Mouse (Mus musculus) spleen, postnatal 14 days (tissue): Measurements from ENCODE around the gene Plxnc1.
A peak's percentile ranks its signal among the peaks of the same experiment; 100 is the strongest.

Source experiments
- DNase-seq, 2 experiments: peaks; one replicate each; pipeline ENCODE4 v3.0.0; 2021 to 2022; ENCODE audit warnings: low spot score in 2 of 2

Gene Plxnc1

DNA sequence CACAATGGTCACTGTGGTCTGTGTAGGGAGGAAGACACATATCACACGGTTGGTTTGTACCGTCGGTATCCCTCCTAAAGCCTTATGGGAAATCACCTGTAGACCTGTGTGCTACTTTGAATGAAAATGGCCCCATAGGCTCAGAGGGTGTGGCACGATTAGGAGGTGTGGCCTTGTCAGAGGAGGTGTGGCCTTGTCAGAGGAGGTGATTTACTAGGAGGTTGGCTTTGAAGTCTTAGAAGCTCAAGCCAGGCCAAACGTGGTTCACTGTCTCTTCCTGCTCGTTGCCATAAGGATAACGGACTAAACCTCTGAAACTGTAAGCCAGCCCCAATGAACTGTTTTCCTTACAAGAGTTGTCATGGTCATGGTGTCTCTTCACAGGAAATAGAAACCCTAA lies 73.5 kb downstream of the Plxnc1 start:
- DNase-seq, result no peak

DNA sequence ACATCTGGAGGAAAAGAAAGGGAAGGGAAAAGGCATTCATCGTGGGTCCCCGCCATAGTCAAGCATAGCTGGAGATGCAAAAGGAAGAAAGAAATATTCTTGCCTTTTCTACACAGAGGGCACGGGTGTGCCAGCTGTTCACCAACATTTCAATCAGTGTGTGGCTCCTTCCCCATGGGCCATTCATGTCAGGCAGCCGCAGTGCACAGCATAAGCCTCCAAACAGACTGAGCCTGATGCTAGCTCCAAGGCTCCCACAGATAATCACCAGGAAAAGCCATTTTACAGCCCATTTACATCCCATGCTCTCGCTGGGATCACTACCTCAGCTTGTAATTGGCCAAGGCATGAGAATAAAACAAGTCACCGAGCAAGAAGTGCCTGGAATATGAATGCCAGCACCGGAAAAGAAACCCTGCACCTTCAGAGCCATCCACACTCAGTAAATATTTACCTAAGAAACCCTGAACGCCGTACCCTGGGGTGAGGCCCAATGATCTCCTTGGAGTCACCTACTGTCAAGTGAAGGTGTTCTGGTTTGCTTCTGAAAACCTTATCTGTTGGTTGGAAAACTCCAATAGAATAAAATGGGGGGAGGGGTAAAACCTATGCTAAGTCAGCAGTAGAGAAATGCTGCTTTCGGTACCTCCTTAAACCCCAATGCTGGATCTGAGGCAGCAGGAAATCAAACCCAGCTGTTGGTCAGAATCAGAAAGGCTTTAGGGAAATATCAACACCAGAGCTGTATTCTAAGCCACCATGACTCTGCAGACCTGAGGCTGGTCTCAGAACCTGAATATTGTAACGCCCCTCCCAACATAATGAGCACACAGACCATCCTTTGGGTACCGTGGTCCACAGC lies 77.4 kb downstream of the Plxnc1 start:
- DNase-seq, result no peak

- DNase-seq, result no peak
Measured at GRCm38 (mm10) chr10:94865206-94865605, 79.4 kb downstream of the Plxnc1 start.

DNA sequence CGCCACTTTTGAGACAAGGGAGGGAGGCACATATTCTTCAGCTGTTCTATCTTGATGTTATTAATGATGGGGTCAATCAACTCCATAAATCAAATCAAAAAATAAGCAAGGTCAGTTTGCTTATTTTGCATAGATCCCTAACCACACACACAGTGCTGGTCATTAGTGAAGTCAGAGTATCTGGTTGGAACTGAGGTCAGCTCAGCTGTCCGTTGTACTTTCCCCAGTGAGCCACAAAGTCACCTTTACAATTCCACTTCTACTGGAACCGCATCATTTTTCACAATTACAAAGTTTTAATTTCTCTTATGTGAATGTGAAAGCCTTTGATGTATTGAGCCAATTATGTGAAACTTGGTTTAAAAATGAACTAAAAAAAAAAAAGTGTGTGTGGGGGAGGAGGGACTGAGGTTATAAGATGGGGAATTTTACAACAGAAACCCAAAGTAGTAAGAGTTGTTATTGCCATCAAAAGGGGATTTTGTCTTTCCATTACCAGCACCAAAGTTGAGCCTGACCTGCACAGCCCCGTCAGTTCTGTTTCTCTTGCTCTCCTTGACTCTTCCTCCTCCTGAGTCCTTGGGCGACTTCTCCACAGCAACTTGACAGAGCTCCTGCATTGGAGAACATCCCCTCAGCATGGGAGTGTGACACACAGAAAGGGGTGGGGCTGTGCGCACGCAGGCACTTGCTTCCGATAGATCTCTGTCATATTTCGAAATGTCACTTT lies 80.3 kb downstream of the Plxnc1 start:
- no peak for DNase-seq

DNA sequence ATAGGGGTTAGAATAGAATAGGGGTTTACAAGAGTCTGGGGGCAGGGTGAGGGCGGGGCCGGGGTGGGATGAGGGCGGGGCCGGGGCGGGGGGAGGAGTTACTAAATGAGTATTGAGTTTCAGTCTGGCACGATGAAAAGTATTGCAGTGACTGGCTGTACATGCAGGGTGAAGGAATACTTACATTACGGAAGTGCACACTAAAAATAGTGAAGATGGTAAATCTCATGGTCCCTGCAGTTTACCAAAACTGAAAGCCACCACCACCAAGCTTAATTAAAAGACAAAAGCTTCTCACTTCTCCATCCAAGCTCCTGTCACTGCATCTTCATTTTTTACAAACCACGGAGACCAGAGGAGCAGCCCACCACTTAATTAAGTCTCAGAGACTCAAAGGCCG lies 81.4 kb downstream of the Plxnc1 start:
- no peak for DNase-seq

- no peak for DNase-seq
Measured at GRCm38 (mm10) chr10:94860870-94861269, 83.8 kb downstream of the Plxnc1 start.

DNA sequence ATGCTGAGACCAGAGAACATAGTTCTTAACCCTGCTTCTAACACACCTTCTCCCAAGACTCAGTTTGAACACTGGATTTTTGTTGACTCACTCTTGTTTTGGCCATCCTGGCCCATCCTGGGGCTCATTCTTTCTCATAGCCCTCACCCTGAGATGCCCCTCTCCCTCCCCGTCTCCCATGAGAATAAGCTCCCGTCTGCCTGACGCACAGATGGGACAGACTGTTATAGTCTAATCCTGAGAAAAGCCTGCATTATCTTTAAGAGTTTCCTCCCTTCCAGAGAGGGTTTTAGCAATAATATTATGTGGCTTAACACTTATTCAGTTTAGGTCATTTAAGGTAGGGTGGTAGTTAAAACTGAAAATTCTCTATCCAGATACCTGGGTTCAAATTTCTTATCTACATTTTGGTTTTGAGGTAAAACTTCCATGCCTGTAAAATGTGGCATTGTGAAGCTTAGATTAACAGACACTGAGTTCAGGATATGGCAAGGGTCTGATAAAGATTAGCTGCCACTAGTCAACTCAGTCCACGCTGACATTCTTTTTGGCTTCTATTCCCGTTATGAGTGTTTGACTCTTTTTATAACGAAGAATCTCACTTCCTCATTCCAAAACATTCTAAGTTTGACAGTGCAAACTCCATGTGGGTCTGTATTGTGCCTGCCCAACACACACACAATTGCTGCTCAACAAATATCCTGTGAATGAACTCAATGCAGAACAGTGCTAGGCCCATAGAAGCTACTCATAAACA lies 86.2 kb downstream of the Plxnc1 start:
- no peak for DNase-seq

- DNase-seq, result no peak
Measured at GRCm38 (mm10) chr10:94850565-94850964, 94.1 kb downstream of the Plxnc1 start.

DNA sequence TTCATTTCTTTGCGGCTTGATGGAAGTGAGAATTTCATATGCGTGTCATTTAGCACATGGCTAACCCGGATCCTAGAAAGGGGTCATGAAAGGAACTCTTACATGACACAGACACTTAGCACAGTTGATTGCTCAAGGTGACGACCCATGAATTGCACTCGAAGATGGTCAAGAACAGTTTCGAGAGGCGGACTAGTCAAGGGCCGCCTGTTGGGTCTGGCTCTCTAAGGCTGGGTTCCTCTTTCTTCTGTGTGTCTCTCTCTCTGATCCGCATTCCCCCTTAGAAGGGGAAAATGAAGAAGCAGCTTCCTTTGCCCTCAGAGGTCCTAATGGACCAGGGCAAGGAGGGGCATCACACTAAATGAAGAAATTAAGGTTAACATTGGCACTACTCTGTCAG lies 94.7 kb downstream of the Plxnc1 start:
- no peak for DNase-seq

DNA sequence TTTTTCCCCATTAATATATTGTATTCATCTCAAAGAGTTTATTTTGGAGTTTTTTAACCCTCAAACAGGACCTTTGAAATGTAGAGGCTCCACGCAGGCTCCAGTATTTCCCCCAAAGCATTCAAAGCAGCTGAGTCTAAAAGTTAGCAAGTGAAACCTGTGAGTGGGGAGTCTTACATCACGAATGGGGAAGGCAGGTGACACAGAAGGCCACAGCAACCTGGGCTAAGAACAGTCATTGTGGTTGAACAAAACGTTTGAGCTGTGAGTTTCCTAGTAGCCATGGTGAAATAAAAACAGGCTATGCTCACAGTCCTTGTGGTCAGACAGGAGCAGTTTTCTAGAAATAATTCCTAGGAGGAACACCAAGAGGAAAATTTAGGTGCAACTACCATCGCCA lies 95.3 kb downstream of the Plxnc1 start:
- no peak for DNase-seq

DNA sequence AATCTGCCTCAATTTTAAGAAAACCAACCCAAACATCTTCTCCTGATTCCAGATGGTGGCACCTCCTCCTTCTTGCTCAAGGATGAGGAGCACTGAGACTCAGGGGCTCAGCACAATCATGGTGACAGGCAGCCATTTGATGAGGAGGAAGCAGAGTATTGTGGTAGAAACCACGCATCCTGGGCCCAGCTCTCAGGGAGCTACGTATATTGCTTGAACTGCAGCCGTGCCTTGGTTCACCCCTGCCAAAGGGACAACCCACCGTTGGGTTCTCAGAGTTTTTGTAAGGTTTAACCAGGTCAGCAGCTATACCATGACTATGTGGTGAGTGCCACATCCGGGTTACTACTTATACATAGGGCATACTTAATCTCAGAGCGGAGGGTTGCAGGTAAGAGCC lies 96.3 kb downstream of the Plxnc1 start:
- DNase-seq, result no peak

DNA sequence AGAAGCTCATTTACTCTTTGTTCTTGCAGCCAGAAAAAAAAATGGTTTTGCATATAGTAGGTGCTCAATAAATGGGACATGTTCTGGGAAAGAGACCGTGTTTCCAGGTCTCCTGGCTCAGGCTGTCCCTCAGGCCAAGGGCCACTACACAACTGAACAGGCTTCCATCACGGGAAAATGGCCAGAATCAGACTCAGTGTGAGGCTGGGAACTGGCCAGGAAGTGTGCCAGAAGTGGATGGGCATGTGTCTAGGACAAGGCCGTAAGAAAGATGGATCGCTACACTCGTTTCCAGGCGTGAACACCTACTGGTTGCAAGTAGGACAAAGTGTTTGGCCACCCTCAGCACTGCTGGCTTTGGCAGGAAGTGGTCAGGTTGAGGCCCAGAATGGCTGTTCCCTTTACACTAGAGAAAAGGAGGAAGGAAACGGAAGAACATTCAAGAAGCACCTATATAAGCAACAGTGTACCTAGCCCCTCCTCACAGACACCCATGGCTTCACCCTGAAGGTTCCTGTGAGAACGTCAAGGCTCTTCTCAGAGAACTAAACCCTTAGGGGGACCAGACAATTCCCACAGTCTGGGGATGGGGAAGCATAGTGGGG lies 98.0 kb downstream of the Plxnc1 start:
- no peak for DNase-seq

DNA sequence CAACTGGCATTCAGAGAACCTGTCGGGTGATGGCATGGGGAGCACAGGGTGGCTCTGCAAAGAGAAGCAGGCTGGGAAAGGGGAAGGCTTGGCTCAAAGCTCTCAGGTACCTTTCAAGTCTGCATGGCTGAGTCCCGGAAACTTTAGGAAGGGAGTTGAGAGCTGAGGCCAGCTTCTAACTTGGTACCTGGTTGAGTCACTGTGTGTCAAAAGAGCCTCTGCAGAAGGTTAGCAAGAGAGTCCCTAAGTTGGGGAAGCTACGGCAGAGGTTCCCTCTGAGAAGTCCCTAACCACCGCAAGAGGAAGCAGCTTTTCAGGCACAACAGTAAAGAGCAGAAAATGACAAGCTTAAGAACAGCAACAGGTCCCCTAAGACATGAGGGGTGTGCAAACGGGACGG lies 99.9 kb downstream of the Plxnc1 start:
- DNase-seq, result peak in 1 of 2 experiments; percentile 12

DNA sequence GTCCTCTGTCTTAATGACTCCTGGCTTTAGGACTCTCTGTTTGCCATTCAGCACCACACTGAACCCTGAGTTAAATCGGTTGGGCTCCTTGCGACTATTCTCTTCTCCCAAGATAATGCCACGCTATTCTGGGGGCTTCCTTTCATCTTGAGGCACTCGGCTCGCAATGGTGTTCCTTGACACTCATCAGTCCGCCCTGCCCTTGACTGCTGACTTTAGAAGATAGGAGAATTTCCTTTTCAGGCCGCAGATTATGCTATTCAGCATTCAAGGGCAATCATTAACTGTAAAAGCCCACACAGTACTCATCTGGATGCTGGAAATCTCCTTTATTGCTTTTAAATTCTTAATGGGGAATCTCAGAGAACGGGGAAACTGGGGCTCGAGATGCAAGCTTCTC lies 108.8 kb downstream of the Plxnc1 start:
- DNase-seq, result no peak

GRCm38 (mm10) chr10:94829407-94829806 lies 115.2 kb downstream of the Plxnc1 start:
- DNase-seq, result peak; percentile 65 to 74

DNA sequence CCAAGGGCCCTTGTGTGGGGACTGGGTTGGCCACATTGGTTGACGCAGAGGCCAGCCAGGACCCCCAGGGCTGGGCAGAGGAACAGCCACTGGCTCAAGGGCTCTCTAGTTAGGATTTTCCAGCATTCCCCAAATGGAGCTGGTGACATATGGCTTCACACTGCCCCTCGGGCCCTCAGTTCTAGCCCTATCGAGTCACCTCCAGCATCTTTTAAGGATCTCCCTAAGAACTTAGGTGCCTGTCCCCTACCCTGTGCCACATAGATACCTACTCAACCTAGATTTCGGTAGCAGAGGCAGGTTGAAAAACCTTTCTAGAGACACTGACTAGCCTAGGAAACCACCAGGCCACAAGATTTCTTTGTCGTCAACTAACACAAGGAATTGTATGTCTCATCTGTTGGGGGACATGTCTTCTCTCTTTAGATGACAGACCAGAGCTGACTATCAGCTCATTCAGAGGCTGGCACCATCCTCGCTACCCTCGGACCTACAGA lies 115.9 kb downstream of the Plxnc1 start:
- no peak for DNase-seq

DNA sequence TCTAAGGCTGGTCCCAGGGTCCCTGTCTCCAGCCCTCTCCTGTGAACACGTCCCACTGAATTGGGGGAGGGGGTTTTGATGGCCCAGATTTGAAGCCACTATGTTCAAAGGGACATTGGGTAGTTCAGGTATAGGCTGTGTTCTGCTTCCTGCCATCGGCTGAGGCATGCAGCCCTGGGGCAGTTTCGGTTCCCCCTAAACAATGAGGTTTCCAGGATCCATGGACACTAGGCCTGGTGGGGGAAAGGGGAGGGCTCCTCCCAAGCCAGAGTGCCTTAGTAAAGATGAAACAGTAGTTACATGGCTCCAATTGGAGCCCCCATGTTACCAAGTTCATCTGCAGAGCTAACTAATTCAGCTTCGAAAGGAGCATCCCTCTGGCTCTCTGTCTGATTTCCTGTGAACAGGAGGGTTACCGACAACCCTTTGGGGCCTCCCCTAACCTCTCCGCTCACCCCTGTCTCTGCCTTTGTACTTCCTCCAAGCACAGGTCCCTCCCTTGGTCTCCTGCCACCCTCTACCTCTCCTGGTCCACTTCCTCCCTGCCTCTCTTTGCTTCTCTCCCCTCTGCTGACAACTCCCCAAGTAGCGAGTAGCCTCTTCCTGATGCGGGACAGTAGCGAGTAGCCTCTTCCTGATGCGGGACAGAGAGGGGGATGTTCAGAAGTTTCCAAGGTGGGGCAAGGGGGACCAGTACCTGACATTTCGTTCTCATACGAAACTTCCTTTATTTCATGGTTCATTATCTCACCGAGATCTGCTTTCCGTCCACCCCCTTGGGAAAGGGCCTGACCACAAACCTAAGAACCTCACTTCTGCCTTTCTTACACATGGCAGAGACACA lies 116.5 kb downstream of the Plxnc1 start:
- peak; percentile 28 to 52 for DNase-seq

GRCm38 (mm10) chr10:94827325-94827724 lies 117.3 kb downstream of the Plxnc1 start:
- peak in 1 of 2 experiments; percentile 13 for DNase-seq

DNA sequence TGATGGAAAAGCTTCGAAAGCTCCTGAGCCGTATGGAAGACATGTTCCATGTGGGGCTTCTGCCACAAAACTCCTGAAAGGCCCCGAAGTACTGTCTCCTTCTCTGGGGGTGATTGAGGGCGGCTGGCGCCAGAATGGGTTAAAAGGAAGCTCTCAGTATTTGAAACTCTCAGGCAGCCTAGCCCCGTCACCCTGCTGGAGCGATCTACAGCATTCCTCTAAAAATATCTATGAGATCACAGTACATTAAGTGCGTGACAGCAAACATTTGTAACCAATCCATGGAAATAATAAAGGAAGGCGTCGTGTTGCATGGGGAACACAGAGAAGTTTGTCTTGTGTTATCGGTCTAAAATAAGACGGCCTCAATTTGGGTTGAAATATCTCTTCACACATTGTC lies 118.2 kb downstream of the Plxnc1 start:
- DNase-seq, result no peak

- DNase-seq, result no peak
Measured at GRCm38 (mm10) chr10:94825951-94826350, 118.7 kb downstream of the Plxnc1 start.
